Mouse (Mus musculus) layer of hippocampus, postnatal 25 days (tissue): ENCODE measurements around the gene Cldn4. TPM values are rescaled to one million over a fixed set of nuclear protein-coding genes. Genes with fewer than 3 reads are reported as not detected.
"Not testable (repeated sequence)": the region's sequence is repeated elsewhere in the genome, so short reads cannot be mapped to it uniquely, and the experiment has no call there.

ENCODE experiments used
- DNase-seq, 2 experiments: peaks; one replicate each; pipeline ENCODE4 v3.0.0; 2022; ENCODE audit warnings: mixed read lengths in 2 of 2, low spot score in 1 of 2; ENCODE audit errors: extremely low spot score in 1 of 2
- total RNA-seq, 2 experiments: library from RNA; stranded (reverse); gene quantifications; 2 replicates each; pipeline ENCODE4 v1.2.3; 2021

Gene Cldn4
- total RNA-seq, 2 experiments from 2014 or later = not detected

DNA sequence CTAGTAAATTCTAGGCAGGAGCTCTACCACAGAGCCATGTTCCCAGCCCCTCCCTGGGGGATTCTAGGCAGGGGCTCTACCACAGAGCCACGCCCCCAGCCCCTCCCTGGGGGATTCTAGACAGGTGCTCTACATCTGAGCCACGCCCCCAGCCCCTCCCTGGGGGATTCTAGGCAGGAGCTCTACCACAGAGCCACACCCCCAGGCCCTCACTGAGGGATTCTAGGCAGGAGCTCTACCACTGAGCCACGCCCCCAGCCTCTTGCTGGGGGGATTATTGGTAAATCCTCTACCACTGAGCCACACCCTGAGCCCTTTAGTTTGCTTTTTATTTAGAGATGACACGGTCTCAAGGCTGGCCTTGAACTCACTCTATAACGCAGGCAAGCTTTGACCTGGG is 13.0 kb downstream of the Cldn4 start:
- DNase-seq = not testable (repeated sequence)

DNA sequence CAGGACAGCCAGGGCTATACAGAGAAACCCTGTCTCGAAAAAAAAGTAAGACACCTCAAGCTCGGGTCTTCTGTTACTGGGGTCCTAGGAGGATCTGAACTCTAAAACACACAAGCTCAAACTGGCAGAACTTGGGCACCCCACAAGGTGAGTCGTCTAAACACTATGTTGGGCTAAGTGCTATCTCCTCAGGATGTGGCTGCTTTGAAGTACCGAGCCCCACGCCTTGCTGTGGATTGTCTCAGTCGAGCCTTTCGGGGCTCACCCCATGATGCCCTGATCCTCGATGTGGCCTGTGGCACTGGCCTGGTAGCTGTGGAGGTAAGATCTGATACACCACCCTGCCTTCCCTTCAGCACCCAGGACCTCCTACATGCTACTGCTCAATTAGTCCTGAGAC is 13.5 kb downstream of the Cldn4 start:
- no peak for DNase-seq

DNA sequence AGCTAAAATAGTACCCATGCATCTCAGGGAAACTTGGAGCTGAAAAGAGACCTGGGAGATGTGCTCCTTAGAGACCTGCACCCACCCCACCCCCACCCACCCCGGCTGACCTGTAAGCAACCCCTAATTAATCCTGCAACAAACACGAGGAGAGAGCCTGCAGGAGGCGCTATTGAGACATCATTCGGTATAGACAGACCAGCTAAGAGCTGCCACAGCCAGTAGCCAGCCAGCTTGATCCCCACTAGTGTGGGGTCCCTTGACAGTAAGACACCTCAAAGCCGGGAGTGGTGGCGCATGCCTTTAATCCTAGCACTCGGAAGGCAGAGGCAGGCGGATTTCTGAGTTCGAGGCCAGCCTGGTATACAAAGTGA is 13.8 kb downstream of the Cldn4 start:
- peak; percentile 30 to 54 for DNase-seq

DNA sequence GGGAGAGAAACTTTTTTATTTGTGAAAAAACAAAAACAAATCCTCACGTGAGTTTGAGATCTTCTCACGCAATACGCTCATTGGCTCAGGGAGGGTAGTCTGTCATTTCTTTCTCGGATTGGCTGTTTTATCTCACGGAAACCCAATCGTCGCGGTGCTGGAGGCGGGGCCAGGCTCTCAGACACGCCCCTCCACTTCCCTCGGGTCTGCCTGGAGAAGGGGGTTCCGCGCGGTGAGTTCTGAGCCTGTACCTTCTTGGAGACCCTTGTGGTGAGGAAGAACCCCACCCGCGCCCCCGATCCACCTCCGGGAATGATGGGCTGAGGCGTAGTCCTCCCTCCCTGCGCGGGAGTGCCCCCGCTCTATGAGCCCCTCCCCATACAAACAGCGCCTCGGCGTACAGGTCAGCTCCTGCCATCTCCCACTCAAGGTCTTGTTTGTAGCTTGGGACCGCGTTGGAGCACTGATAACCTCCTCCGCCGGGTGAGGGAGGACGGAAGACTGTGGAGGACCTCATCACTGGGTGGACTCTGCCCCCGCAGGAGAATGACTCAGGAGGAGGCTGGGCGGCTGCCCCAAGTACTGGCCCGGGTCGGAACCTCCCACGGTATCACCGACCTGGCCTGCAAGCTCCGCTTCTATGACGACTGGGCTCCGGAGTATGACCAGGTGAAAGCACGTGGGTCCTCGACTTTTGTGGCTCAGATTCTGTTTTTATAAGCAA is 14.4 kb downstream of the Cldn4 start, which contains the start of gene Mettl27:
TSS of gene Mettl27 (plus strand) at position 190 of the 724 bp plus-strand sequence.
- peak; percentile 61 to 64 for DNase-seq

DNA sequence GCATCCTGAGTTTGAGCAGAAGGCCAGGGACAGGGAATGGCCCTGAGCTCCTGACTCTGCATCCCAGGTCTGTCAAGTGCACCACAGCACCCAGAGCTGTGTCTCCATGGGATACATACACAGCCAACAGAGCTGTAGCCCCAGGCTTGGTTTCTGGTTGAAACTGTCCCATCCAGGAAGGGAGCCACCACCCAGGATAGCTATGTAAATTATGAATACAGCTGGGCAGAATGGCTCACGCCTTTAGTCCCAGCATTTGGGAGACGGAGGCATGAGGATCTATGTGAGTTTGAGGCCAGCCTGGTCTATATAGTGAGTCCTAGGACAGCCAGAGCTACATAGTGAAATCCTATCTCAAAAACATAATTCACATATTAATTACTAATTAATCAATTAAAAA is 16.7 kb downstream of the Cldn4 start:
- DNase-seq = no peak

DNA sequence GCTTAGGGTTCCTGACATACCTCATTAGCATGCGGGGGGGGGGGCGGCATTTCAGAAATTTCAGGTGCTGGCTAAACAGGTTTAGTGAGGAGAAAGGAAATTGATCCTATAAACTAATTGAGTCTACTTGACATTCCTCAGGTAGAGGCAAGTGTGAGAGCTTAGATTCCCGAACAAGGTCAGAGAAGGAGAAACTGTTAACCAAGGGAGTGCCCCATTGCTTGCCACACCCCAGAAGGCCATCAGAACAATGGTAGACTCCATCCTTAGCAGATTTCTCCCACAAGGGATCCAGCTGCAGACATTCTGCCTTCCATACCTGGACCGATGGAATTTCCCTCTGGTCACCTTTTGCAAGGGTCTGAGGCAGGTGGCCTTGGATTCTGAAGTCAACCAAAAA is 20.0 kb downstream of the Cldn4 start:
- no peak for DNase-seq

DNA sequence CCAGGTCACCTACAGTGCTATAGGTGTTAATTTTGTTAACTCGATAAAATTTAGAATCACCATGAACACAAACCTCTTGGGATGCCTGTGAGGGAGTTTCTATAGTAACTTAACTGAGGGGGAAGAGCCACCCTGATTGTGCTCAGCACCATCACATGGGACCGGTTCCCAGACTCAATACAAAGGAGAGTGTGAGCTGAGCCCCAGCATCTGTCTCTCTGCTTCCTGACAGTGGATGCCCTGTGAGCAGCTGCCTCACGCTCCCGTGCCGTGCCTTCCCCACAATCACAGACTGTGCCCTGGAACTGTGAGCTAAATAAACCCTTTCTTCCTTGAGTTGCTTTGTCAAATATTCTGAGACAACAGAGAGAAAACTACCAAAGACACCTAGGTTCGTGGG is 23.6 kb downstream of the Cldn4 start:
- DNase-seq = no peak

DNA sequence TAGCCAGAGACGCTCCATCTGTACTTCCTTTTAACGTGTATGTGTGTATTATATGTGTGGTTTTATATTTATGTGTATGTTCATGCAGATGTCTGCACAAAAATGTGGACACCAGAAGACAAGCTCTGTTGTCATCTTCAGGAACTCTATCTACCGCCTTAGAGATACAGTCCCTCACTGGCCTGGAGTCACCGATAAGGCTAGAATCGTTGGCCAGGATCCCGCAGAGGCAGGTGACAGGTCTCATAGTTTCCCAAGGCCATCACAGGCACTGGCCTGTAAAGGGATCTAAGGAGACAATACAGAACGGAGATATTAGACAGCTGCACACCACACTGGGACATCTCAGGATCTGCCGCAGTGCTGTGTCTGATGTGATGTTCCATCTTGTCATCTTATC is 25.6 kb downstream of the Cldn4 start:
- no peak for DNase-seq

DNA sequence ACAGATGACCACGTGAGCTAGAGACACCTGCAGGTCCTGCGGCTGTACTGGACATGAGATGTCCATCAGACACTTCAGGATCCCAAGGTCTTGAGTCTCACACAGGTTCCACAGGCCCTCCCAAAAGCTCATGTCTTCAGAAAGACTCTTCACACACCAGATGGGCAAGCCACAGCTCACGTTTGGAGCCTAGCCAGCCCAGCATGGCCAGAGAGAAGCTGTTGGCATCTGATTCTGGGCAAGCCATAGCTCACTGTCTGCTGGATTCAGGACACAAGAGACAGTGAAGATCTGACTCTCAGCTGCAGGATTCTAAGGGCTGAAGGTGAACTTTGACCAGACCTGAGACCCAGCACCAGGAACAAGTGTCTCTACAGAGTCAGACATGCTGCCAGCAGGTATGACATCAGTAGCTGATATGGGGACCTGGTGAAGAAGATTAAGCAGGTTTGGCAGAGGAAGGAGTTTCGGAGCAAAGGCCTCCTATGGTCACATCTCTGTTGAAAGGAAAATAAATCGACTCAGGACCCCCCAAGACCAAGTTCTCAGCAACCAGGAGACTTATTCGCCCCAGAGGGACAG is 26.5 kb downstream of the Cldn4 start:
- no peak for DNase-seq

DNA sequence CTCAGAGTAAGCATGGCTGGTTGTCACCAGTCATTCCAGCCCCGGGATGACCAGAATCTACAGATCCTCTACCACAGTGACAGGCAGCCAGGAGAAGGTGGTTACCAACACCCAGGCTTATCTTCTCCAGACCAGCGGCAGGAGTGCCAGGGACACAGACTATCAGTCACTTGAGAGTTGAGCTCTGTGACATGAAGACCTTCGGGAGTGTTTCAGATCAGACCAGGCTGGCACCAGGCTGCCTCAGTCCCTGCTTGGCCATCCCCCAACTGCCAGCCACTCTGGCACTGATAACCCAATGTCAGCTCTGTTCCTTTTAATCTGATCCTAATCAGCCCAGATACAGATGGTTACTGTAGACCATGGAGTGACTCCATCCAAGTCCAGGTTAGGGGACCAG is 27.6 kb downstream of the Cldn4 start:
- no peak for DNase-seq

DNA sequence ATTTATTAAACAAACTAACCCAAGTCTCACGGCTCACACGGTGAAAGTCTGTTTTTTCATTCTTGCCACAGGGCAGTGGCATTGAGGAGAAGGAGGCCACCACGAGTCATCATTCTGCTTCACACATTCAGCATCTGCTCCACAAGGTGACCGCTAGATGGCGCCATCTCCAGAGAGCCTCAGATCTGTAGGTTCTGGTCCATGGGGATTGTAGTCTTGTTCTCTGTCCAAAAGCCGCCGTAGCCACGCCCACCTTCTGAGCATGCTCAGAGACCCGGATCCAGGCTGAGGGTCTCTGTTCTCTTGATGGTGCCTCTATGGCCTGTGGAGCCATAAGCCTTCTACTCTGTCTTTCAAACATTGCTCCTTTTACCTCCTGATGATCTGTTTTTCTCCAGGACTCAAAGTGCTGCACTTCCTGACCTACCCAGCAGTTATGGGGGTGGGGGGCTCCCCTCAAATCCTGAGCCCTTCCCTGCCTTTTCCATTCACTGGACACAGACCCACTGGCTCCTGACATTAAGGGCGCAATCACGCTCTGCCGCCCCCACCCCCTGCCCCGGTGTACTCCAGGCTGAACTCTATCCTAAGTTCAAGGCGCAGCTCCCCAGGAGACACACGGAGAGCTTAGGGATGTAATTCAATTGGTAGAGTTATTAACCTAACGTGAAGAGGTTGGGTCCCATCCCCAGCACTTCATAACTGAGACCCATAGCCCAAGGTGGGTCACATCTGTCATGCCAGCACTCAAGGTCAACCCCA is 28.5 kb downstream of the Cldn4 start:
- DNase-seq = peak; percentile 16 to 58

DNA sequence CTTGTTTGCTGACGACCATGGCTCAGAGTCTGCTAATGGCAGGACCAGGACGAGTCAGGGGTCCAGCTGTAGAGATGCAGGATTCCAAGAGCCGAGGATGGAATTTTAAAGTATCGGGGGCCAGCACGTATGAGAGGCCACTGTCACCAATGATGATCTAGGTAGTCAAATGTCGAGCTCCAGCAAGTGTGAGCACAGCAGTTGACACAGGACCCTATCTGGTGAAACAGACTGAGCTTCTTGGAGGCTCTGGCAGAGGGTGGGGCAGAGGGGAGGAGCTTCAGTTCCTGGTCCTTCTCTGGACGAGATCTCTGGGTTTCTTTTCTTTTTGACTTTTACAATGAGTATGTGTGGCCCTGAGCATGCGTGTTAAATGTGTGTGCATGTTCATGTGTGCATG is 31.4 kb downstream of the Cldn4 start, which contains the start of gene Cldn13:
TSS of gene Cldn13 (minus strand) at position 216 of the 400 bp plus-strand sequence.
- DNase-seq = no peak

DNA sequence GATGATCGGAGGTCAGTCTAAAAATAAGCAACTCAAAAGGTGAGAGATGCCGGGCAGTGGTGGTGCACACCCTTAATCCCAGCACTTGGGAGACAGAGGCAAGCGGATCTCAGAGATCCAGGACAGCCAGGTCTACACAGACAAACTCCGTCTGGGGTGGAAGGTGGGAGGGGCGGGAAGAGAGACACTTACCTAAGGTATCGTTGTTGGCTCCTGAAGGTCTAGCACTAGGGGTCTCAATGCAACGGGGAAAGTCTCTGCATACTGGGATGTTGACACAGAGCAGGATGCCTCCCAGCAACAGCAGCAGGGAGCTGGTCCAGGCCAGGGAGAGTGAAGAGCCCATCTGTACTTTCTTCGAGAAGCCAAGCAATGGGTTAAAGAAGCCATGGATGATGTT is 32.2 kb downstream of the Cldn4 start:
- DNase-seq = no peak

DNA sequence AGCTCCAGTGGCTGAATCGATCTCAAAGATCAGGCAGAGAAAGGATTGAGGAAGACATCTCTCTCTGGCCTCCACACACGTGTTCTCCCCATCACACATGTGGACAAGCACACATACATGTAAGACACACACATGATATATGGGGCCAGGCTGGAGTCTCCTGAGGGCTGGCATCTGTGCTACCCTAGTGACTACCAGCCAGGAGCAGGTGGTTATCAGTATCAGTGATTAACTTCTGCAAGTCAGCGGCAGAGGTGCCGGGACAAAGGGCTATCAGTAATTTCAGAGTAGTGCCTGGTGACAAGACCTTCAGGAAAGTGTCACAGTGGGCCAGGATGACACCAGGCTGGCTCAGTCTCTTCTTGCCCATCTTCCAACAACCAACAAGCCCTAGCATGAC is 33.0 kb downstream of the Cldn4 start:
- DNase-seq = no peak

DNA sequence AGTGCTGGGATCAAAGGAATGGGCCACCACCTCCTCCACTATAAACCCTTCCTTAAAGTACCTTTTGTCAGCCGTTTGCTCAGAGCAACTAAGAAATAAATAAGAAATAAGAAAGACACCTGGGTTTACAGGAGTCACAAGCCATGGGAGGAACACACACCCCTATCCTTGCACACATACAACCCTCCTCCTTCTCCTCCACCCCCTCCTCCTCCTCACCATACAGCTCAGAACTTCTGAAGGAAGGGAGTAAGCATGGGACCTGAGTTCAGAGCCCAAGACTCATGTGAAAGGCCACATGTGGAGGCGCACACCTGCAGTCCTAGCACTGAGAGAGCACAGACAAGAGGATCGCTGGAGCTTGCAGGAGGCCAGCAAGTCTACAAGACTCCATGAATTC is 33.4 kb downstream of the Cldn4 start:
- DNase-seq = no peak

DNA sequence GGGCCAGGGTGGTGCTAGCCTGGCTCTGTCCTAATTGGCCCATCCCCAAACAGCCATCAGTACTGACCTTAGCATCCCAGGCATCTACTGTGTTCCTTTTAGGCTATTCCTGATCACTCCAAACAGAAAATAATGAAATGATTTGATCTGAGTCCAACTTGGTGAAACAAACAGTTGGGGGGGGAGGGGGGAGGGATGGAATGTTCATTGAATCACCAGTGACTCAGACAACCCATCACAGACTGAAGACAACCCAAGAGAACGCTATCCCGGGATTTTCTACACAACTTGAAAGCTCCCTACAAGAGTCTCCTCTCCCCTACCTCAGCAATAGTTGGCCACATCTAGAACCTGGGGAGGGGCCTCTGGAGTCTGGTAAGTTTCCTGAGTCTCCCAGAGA is 34.8 kb downstream of the Cldn4 start:
- DNase-seq = no peak

DNA sequence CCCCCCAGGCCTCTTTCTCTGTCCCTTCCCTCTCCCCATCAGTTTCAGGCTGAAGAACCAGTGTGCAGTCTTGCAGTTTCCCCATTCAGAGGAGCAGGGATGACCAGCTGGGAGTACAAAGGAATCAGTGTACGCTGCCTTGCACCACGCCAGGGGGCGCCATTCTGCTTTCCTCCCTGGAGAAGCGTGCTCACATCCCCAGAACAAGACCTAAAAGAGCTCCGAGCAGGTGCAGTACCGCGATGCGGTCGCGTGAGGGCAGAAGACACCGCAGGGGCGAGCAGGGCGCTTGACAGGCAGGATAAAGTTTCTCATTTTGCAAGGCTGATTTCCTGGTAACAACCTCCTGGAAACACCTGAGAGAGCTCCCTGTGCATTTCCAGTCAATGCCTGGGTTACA is 39.6 kb downstream of the Cldn4 start:
- peak; percentile 98 to 100 for DNase-seq

DNA sequence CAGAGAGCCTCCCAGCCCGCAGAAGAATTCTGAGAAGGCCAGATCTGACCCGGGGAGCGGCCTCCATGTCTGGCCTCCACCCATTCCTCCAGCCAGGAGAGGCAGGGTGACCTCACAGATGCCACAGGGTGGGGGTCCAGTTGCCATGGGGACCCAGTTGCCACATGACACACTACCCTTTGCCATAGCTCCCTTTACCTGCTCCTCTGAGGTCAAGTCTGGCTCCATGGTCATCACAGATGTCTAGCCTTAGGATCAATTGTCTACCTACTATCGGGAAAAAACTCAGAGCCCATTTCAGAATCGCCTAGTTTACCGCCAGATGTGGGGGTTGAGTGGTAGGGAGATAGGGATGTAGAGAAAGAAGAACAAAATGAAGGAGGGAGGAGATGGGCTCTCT is 40.1 kb downstream of the Cldn4 start, which contains the start of gene Tmem270:
TSS of gene Tmem270 (minus strand) at position 101 of the 400 bp plus-strand sequence.
- DNase-seq = no peak

DNA sequence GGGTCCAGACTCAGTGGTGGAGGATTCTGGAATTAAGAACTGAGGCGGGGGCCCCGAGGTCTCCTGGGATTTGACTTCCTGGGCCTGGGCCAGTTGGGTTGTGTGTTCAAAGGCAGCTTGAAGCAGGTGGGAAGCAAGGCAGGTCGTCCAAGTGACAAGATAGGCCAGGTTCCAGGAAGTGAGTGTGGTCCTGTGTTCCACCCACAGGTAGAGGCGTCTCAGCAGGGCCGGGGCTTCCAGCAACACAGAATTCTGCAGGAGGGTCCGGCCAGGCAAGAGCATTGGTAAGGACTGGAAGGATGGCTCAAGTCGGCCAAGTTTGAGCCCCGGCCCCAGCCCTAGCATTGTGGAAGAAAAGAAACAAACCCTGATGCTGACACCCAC is 45.1 kb downstream of the Cldn4 start:
- no peak for DNase-seq

DNA sequence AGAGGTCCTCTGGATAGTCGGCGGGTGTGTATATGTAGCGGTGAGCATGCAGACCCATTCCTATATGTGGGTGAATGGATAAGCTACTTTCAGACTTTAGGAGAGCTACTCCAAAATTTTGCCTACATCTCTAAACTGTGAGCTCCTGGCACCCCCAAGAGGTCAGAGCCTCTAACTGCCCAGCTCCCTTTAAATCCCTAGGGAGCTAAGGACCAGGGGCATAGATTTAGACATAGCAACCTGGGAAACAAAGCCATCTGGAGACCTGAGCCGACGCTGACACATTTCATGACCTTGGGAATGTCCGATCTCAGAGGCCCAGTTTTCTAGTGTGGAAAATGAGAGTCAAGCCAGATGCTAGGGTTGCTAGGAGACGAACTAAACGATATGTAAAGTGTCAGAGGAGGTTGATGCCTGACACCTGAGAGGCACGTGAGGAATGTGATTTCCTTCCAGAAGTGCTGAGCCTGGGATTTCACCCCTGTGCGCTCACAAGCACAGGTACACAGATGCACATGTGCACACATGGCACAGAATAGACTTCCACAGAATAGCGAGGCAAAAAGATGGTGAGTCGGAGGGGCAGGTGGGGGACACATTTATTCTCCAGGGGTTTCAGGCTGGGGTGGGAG is 45.6 kb downstream of the Cldn4 start:
- DNase-seq = peak in 1 of 2 experiments; percentile 23

DNA sequence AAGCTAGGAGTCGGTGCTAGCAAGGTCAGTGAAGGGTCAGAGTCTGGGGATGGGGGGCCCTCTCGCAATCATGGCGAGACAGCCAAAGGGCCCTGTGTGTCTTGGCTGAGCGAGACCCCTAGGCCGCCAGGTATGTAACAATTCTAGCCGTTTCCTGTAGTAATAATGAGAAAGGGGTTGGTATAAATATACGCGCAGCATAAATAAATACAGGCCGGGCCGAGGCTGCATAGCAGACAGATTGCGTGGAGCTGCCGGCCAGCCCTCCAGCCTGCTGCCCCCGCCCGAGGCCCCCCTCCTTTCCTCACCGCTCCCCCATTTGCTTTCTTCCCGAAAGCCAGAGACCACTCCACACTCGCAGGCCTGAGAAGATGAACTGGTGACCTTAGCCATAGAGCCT is 49.1 kb downstream of the Cldn4 start:
- no peak for DNase-seq
